Mouse (Mus musculus) cerebellum, postnatal 36 days (tissue): Measurements from ENCODE around the gene Krtap12-1.
"Not testable (repeated sequence)": the region's sequence is repeated elsewhere in the genome, so short reads cannot be mapped to it uniquely, and the experiment has no call there.

Experiments used
- DNase-seq, 2 experiments: peaks; one replicate each; pipeline ENCODE4 v3.0.0; 2021 to 2022; ENCODE audit warnings: mixed read lengths in 2 of 2

The Krtap12-1 gene

GRCm38 (mm10) chr10:77720299-77720698 is at the start of gene Krtap12-1:
Krtap12-1 (plus strand) TSS chr10:77720599.
- not testable (repeated sequence) for DNase-seq

DNA sequence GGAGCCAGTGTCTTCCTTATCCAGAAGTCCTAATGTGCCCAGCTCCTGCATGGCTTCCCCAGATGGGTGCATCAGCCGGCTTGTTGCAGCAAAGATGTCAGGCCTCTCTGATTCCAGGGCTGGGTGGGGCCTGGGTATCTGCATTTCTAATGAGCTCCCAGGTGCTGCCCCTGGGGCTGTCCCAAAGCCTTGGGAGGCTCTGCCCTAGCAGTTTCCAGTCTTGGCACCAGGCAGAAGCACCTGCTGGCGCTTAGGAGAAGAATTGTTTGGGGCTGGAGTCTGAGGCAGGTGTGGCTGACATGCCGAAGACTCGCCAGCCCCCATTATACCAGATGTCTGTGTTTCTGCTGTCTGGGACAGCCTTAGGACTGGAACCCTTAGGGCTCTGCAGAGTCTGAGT is 49.7 kb upstream of the Krtap12-1 start:
- DNase-seq, result no peak

DNA sequence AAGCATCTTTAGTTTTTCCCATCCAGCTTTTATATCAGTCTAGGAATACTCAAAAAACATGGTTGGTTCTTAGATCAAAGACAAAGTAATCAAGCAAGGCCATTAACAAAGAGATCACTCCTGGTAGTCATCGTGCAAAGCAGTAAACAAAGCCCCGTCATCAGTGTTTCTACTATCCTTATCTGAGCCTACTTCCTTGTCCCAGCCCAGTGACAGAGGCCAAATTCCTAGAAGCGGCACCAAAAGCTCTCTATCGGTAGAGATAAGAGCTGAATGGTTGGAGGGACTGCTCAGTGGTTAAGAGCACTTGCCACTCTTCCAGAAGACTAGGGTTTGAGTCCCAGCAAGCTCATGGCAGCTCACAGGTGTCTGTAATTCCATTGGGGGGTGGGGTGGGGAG is 48.9 kb upstream of the Krtap12-1 start:
- no peak for DNase-seq

GRCm38 (mm10) chr10:77673765-77674164 is 46.6 kb upstream of the Krtap12-1 start:
- DNase-seq, result no peak

DNA sequence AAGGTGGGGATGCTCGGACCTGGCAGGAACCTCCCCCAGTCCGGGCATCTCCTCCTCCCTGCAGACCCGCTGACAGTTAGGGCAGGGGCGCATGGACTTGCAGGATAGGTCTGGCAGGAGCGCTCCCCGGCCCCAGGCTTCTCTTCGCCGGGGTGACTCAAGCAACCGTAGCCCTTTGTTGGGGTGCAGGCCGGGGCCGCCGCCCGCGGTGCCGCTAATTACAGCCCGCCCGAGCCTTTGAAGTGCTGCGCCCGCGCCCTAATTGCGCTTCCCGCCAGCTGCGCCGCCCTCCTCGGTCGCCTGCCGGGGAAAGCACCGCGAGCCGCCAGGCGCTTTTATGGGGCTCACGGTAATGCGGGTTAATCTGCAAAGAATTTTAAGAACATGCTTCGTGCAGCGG is 42.8 kb upstream of the Krtap12-1 start:
- DNase-seq, result no peak

DNA sequence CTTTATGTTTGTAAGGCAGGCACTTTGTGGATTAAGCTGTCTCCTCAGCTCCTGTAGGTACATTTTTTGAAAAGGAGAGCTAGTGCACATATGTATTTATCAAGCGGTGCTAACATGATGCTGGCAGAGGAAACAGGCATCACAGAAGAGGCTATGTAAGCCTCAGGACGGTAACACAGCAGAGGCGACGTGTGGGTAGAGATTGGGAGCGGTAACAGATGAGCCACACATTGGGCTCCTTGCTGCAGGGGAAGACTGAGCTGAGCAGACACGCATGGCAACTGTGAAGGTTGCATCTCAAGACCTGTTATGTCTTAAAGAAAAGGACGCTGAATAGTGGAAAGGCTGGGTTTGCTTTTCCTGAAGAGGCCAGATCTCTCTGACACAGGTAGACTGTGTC is 37.4 kb upstream of the Krtap12-1 start:
- no peak for DNase-seq

DNA sequence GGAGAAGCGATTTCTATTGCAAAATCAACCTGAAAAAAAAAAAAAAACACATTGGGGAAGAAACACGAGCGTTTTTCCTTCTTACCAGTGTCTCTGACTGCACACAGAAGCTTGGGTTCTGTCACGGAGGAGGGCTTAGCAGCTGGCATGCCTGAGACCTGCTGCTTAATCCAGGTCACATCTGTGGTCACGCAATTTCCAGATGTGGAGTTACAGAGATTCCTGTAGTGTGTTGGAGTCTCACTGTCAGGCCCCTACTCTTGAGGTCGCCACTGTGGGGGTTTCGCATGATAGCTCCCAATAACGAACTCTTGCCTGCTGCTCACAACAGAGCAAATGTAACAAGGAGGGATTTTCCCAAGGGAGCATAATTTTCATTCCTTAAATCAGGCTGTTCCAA is 36.2 kb upstream of the Krtap12-1 start:
- no peak for DNase-seq

DNA sequence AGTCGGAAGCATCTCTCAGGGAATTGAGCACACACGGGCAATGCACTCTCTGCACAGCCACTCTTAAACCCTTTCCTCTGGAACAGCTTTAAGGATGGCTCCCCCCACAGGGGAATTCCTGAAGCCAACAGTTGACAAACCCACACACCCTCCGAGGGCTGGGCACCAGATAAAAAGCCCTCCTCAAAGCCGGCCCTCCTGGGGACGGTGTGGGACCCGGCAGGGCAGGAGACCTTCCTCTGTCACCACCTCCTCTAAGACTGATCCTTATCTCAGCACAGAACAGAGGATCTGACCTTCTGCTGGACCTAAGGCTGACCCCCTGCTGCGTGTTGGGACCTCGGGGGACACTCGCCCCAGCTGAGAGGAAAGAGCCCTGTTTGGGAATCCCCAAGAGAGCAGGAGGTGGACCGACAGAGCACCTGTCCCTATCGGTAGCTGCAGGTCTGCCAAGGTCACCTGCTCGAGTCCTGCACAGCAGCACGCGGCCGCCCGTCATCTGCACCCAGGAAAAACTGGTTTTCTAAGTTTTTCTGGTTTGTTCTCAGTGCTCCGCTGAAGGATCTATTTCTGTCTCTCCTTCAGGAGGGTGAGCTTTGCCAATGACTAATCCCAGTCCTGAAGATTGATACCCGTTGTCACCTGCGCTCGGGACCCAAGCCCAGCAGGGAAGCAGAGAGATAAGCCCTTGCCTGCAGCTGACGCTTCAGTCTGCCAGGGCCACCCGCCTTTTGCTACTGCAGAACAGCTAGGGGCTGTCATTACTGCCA is 34.3 kb upstream of the Krtap12-1 start, which contains the start of gene Tspear:
Gene Tspear (plus strand): TSS at position 675 of the 770 bp plus-strand sequence.
- no peak for DNase-seq

DNA sequence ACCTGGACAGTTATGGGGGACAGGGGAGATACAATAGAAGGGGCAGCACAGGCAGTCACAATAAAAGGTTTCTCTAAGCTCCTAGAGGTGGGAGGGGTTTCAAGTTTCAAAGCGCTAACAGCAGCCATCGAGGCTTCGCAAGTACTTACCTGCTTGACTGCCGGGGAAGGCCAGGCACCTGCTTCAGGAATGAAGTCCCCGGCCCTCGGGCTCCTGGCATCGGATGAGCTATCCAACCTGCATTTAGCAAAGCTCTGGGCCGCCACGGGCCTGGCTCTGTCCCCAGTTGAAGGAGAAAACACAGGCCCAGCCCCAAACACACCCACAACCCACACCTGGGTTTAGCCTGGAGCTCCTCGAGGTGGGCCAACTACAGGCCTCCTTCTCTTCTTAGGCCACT is 33.4 kb upstream of the Krtap12-1 start:
- no peak for DNase-seq

DNA sequence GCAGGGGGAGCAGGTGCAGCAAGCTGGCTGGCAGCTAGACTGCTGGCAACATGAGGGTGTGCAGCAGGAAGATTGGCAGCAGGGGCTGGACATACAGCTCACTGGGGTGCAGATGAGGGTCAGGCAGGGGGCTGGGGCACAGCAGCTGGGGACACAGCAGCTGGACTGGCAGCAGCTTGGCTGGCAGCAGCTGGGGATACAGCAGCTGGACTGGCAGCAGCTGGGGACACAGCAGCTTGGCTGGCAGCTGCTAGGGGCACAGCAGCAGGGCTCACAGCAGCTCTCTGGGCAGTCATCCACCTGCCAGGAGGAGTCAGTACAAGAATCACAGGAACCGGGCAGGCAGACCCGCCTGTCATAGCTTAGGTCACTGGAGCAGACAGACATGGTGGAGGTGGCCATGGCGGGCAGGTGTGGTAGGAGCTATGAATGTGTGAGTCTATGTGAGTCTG is 30.0 kb upstream of the Krtap12-1 start, which contains the start of gene Gm19402:
Gene Gm19402 (minus strand): TSS at position 402 of the 452 bp plus-strand sequence.
- not testable (repeated sequence) for DNase-seq

DNA sequence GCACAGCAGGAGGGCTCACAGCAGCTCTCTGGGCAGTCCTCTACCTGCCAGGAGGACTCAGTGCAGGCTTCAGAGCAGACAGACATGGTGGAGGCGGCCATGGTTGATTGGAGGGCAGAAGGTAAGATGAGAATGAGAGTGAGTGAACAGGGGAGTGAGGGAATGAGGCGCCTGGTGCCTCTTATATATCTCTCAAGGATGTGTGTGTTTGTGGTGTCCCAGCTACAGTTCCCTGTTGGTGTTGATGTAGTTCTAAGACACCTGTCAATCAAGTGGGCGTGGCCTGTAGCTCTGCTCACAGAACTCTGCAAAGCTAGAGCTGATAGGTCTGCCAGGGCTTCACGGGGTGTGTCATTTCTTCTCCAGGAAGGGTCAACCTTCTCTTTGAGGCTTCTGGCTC is 23.3 kb upstream of the Krtap12-1 start, which contains the start of gene Gm9508:
Gene Gm9508 (minus strand): TSS at position 101 of the 400 bp plus-strand sequence.
- DNase-seq, result no peak

- no peak for DNase-seq
Observed at GRCm38 (mm10) chr10:77706326-77706725, 14.1 kb upstream of the Krtap12-1 start, which contains the start of gene Gm10272. Gm10272 (plus strand) TSS chr10:77706626.

DNA sequence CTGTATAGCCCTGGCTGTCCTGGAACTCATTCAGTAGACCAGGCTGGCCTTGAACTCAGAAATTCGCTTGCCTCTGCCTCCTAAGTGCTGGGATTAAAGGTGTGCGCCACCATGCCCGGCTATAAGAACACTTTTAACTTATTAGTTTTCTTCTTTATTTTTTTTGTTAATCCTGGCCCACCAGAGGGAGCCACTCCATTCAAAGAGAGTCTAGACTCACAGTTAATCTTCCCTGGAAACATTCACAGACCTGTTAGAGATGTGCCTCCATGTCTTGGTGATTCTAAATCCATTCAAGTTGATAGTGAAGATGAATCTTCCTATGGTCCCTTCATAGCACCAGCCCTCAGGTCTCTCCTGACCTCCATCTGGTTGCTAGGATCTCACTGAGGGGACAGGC is 10.6 kb upstream of the Krtap12-1 start:
- no peak for DNase-seq

- not testable (repeated sequence) for DNase-seq
Observed at GRCm38 (mm10) chr10:77711157-77711556, 9.2 kb upstream of the Krtap12-1 start, which contains the start of gene Gm10024. Gm10024 (plus strand) TSS chr10:77711457.

DNA sequence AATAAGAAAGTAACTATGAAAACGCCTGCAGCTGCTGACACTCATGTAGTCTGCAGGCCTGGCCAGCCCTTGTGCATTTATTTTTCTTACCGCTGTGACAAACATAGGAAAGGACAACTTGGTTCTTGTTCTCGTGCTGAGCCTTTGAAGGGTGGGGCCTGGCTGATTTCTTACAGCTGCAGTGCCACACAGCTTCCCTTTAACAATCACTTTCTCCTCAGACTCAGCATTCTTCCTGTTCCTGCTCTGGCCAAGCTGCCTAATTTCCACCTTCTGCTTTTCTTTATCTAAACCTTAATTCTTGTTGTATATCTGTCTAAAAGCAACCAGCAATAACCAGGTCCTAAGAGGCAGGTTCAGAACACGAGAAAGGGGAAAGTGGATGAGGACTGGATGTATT is 6.7 kb upstream of the Krtap12-1 start:
- DNase-seq, result no peak

DNA sequence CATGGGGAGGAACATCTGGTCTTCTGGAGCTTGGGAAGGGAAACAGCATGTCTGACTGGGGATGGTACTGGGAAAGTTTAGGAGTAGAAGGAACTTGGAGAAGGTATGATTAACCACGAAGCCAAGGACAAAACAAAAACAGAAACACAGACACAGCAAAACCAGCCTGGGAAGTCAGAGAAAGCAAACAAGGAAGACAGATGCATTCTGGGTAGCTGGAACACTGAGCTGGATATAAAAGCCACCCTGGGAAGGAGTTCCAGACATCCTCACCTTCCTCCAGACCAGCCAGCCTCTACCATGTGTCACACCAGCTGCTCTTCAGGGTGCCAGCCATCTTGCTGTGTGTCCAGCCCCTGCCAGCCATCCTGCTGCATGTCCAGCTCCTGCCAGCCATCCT is 4.9 kb upstream of the Krtap12-1 start, which contains the start of gene Gm10142:
Gene Gm10142 (plus strand): TSS at position 301 of the 400 bp plus-strand sequence.
- DNase-seq, result no peak

DNA sequence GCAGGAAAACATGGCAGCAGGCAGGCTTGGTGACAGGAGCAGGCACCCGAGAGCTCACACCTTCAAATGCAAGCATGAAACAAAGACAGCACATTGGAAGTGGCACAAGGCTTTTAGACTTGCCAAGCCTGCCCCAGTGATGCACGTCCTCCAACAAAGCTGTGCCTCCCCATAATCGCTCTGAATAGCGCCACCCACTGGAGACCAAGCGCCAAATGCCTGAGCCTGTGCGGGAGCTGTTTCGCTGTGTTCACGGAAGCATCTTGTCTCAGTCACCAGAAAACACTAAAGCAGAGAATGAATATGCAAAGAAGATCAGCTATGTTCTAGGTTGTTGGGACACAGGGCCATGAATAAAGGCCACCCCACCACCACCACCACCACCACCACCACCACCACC is 4.5 kb downstream of the Krtap12-1 start:
- no peak for DNase-seq

DNA sequence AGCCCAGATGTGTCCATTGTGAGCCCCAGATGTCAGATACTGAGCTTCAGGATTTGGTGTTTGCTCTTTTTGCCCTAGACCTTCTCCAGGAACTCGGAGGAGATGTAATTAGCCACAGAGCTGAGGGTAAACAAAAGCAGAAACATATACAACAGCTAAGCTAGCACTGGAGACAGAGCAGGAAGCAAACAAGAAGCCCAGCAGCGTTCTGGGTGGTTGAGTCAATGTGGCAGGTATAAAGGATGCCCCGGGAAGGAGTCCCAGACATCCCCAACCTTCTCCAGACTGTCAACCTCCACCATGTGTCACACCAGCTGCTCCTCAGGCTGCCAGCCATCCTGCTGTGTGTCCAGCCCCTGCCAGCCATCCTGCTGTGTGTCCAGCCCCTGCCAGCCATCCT is 5.8 kb downstream of the Krtap12-1 start, which contains the start of gene Gm10100:
Gene Gm10100 (plus strand): TSS at position 301 of the 400 bp plus-strand sequence.
- peak; percentile 4 to 15 for DNase-seq

GRCm38 (mm10) chr10:77728280-77728679 is 7.9 kb downstream of the Krtap12-1 start:
- no peak for DNase-seq

DNA sequence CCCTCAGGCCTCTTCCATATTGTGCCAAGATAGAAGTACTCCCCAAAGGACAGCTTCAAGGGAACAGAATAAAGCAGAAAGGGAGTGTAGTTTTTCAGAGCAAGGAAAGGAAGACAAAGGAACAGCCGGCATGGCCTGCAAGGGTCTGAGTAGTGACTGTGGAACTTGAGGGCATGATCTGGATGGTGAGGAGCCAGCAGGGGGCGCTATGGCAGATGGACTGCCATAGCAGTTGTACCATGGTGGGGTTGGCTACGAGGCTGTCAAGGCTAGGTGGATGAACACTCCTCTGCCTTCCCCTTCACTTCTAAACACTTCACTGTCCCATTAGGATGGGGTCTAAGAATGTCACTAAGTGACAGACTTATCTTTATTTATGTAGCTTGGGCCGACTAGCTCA is 8.8 kb downstream of the Krtap12-1 start:
- DNase-seq, result no peak

GRCm38 (mm10) chr10:77735928-77736327 is 15.5 kb downstream of the Krtap12-1 start:
- DNase-seq, result no peak

DNA sequence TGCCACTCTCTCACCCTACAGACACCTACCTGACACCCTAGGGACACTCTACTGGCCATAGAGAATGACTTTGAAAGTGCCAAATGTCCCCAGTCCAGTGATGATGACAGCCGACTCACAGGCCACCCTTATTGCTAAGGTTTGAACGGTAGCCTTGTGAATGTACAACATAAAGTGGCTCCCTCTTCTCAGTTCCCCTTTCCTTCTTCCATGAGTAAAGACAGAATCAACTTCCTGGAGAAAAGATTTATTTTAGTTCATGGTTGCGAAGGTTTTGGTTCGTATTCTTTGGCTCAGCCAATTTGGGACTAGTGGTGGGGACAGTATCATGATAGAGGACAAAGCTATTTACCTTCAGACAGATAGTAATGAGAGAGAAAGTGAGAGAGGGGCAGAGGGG is 18.5 kb downstream of the Krtap12-1 start:
- no peak for DNase-seq

- peak in 1 of 2 experiments; percentile 8 for DNase-seq
Observed at GRCm38 (mm10) chr10:77741924-77742688, 21.7 kb downstream of the Krtap12-1 start, which contains the start of gene Gm18596. Gm18596 (minus strand) TSS chr10:77742638.
